Mouse (Mus musculus): ENCODE results near the gene Rbm48. TPM values are rescaled to one million over a fixed set of nuclear protein-coding genes. Genes with fewer than 3 reads are reported as not detected.

Gene Rbm48
- polyA plus RNA-seq, 1 experiment from 2014 or later, result 14.8 TPM

DNA sequence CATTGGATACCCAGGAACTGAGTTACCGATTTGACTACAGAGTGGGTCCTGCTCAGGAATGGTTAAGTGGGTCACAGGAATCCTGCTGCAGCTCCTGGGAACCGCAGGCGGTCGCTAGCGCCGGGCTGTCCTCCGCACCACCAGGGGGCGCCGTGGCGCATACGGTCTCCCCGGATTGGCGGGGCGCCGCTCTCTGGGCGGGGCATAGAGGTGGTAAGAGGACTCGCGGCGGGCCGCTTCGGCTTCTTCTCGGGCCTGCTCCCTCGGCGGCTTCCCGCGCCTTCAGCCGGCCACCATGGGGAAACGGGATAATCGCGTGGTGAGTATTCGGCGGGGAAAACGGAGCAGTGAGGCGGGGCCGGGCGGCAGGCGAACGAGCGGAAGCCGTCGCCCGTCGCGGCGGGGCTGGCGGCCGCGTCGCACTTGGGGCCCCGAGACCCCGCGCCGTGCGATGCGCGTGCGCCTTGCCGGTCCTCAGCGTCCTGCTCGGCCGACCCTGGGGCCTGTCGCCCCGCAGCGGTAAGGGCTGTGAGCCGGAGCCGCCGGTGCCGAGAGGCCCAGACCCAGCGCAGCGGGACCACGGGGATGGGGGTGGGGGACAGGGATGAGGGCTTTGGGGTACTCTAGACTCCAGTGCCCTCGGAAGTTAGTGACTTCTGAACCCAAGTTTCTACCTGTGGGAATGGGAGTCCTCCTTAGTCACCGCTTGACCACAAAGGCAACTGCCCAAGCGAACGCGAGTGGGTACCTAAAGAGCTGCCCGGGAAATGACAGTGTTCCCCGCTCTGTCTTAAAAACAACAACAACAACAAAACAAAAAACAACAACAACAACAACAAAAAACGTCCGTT is 52.5 kb downstream of the Rbm48 start, which contains the start of gene Fam133b:
TSS of gene Fam133b (plus strand) at position 205 of the 851 bp plus-strand sequence.
- under 1% methylated on average over 80 of the region's 80 CpGs for WGBS
- Histone ChIP-seq H3K9me3 (replicated peaks) (no peaks in the 10 kb centered on the region), H3K27ac (replicated peaks) (peak within 1 kb of the TSS; percentile 97), H3K4me1 (peaks cover 19% of the 10 kb centered on the region), H3K27me3 (ENCODE audit: low read depth, poor library complexity, severe bottlenecking) (no peaks in the 10 kb centered on the region), H3K4me3 (peak within 1 kb of the TSS; percentile 91), H3K36me3 (peaks cover 25% of the 10 kb centered on the region)
- DNase-seq (ENCODE audit: low spot score), result peak; percentile 96

DNA sequence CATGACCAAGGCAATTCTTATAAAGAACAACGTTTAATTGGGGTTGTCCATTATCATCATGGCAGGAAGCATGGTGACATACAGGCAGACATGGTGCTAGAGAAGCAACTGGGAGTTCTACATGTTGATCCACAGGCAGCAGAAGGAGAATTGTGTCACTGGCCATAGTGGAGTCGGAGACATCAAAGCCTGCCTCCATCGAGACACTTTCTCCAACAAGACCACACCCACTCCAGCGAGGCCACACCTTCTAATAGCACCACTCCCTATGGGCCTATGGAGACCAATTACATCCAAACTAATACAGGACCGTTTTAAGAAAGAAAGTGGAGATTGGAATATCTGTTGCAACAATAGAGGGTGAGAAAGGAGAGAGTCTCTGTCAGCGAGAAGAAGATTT is 54.5 kb downstream of the Rbm48 start:
- 79% methylated on average over 6 of the region's 6 CpGs for WGBS
- H3K27ac ChIP-seq (replicated peaks), result no peak overlapping the region
- H3K27me3 ChIP-seq (ENCODE audit: low read depth, poor library complexity, severe bottlenecking), result no peaks in the 10 kb centered on the region
- peaks cover 19% of the 10 kb centered on the region for H3K4me1 ChIP-seq
- peaks cover 14% of the 10 kb centered on the region for H3K36me3 ChIP-seq
- no peak for DNase-seq (ENCODE audit: low spot score)
- no peaks in the 10 kb centered on the region for H3K9me3 ChIP-seq (replicated peaks)
- H3K4me3 ChIP-seq, result no peak overlapping the region

DNA sequence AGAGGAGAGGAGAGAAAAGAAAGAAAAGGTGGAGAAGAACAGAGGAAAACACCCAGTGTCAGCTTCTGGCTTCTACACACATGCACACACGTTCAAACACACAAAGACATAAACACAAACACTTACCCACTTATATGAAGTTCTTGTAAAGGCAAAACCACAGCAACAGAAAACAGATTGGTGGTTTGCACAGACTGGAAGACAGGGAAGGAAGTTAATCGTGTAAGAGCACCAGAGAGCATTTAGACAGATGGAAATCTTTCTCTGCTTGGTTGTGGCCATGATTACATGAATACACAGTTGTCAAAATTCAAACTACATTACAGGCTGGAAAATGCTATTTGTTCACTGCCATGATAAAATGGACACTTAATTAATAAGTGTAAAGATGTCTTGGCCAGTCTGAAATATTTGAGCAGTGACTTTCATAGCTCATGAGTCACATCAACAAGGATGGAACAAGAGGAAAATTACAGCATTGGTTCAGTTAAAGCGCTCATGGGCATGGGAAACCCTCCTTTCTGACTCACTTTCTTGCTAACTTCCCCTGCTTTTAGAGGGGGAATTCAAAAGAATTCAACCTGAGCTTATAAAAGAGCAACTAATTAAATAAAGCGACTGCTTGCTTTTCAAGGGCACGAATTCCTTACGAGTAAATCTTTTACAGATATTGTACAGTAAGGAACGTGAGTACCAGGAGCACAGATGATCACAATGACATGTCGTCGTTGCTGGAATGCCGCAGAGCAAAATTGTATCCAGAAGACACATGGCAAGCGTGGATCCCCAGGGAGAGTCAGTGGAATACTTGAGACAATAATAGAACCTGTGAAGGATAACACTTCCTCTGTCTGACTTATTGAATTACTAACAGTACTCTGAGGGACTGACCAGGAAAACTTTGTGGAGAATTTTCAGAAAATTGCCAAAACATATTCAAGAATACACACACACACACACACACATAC is 57.6 kb downstream of the Rbm48 start:
- peaks cover 3% of the 10 kb centered on the region; the same call in 1 of the 2 replicates for H3K4me1 ChIP-seq
- H3K4me3 ChIP-seq, result no peak overlapping the region
- no peak for DNase-seq (ENCODE audit: low spot score)
- WGBS, result 76% methylated on average over 11 of the region's 11 CpGs
- no peaks in the 10 kb centered on the region for H3K36me3 ChIP-seq
- H3K27ac ChIP-seq (replicated peaks), result no peak overlapping the region
- H3K27me3 ChIP-seq (ENCODE audit: low read depth, poor library complexity, severe bottlenecking), result no peaks in the 10 kb centered on the region
- H3K9me3 ChIP-seq (replicated peaks), result no peaks in the 10 kb centered on the region

DNA sequence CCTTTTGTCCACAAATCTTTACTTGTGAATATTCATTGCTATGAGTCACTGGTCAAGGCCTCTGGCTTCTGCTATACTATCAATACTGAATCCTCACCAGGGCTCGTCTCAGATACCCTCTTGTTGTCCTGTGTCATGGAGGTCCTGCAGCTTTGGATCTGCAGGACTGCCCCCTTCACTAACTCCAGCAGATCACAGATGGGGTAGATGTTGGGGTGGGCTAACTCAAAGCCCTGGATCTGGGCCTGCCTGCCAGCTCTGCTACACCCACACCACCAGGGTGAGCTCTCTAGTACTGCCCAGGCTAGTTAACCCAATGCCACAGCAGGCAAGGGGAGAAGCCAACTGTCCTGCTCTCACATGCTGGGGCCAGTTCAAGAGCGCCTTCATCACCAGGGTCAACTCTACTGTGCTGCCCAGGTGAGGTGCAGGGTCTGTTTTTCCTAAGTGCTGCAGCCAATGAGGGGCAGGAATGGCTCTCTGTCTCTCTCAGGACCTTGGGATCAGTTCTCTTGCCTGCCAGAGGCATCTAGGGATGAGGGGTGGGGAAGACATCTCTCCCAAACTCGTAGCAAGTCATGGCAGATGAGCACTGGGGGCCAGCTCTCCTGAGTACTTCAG is 59.7 kb downstream of the Rbm48 start:
- no peak overlapping the region for H3K27ac ChIP-seq (replicated peaks)
- H3K4me1 ChIP-seq, result no peaks in the 10 kb centered on the region
- WGBS, result 76% methylated on average over 3 of the region's 3 CpGs
- no peaks in the 10 kb centered on the region for H3K9me3 ChIP-seq (replicated peaks)
- DNase-seq (ENCODE audit: low spot score), result no peak
- no peaks in the 10 kb centered on the region for H3K36me3 ChIP-seq
- H3K27me3 ChIP-seq (ENCODE audit: low read depth, poor library complexity, severe bottlenecking), result no peaks in the 10 kb centered on the region
- no peak overlapping the region for H3K4me3 ChIP-seq

Other genes with a start within 250 kb of the Rbm48 start
- gene Fam133b, start 52.8 kb downstream of the Rbm48 start, polyA plus RNA-seq (2016; fragmentation: Nextera tagmentation; extraction: Ambion mirVana), result 36.8 and 39.7 TPM in 2 replicates
- gene 1700109H08Rik, start 25.0 kb downstream of the Rbm48 start, polyA plus RNA-seq (2016; fragmentation: Nextera tagmentation; extraction: Ambion mirVana), result 3.0 and 3.3 TPM in 2 replicates
- 14.8 and 18.3 TPM in 2 replicates for gene Pex1, start 519 bp downstream of the Rbm48 start, polyA plus RNA-seq (2016; fragmentation: Nextera tagmentation; extraction: Ambion mirVana)
- not detected in 2 replicates for gene Tmbim7, start 54.6 kb upstream of the Rbm48 start, polyA plus RNA-seq (2016; fragmentation: Nextera tagmentation; extraction: Ambion mirVana)
- 87.1 and 92.3 TPM in 2 replicates for gene Gatad1, start 60.6 kb upstream of the Rbm48 start, polyA plus RNA-seq (2016; fragmentation: Nextera tagmentation; extraction: Ambion mirVana)
- gene Ankib1, start 206.3 kb upstream of the Rbm48 start, polyA plus RNA-seq (2016; fragmentation: Nextera tagmentation; extraction: Ambion mirVana), result 9.5 and 11.5 TPM in 2 replicates
- gene Krit1, start 206.6 kb upstream of the Rbm48 start, polyA plus RNA-seq (2016; fragmentation: Nextera tagmentation; extraction: Ambion mirVana), result 62.6 and 66.4 TPM in 2 replicates
- 0.06 TPM in 1 of 2 replicates, not detected in the other for gene Lrrd1, start 248.6 kb upstream of the Rbm48 start, polyA plus RNA-seq (2016; fragmentation: Nextera tagmentation; extraction: Ambion mirVana)